Mouse (Mus musculus) ES-E14 (cell line): ENCODE data around the gene Lcn2.

Experiments
- MAFK ChIP-seq: IDR thresholded peaks from 2 replicates; pipeline ENCODE4 v1.6.1; 2014; ENCODE audit warnings: mild to moderate bottlenecking, low read depth, low read length, inconsistent platforms; ENCODE audit not compliant: insufficient read depth
- ZNF384 ChIP-seq: IDR thresholded peaks from 2 replicates; pipeline ENCODE4 v1.6.1; 2012; ENCODE audit warnings: low read depth, low read length, inconsistent platforms

DNA sequence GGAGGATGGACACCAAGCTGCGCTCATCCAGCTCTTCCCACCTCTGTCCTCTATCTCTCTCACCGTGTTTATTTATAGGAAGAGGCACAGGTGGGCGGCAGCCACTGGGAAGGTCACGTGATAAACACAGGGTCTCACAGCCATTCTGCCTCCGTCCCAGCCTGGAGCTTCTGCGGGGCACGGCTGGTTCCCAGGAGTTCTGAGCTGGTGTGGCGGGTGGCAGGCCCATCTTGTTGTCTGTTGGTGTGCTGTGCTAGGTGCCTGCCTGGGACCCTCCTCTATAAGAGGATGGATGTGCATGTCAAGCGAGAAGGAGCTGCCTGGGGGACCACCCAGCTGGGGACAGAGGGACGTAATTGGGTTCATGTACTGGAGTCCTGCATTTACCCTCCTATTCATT, 29.7 kb downstream of the Lcn2 start:
- TF ChIP-seq ZNF384 = no peak
- TF ChIP-seq MAFK = no peak
